Mouse (Mus musculus) central nervous system, embryonic 14 days (tissue): Measurements from ENCODE around the gene Nap1l3. TPM values are rescaled to one million over a fixed set of nuclear protein-coding genes. Genes with fewer than 3 reads are reported as not detected.

Source experiments
- polyA plus RNA-seq: library from polyadenylated mRNA; depleted of rRNA; stranded (reverse); fragments of >200 nt; gene quantifications from 2 replicates; pipeline ENCODE4 v1.2.3, GENCODE M21; 2012; rRNA removed

Gene Nap1l3
- 17.7 and 18.8 TPM in 2 replicates for polyA plus RNA-seq

GRCm38 (mm10) chrX:122396781-122397581 lies at the start of gene Nap1l3:
Gene Nap1l3 (minus strand): TSS chrX:122397401.

